Mouse (Mus musculus) thymus, postnatal 4 days (tissue): Measurements from ENCODE around the gene Rrp1.
A peak's percentile ranks its signal among the peaks of the same experiment; 100 is the strongest.
"Not testable (repeated sequence)": the region's sequence is repeated elsewhere in the genome, so short reads cannot be mapped to it uniquely, and the experiment has no call there.

ENCODE experiments used
- DNase-seq: peaks from one replicate; pipeline ENCODE4 v3.0.0; 2021

The Rrp1 gene

GRCm38 (mm10) chr10:78422614-78423013 lies 9.8 kb upstream of the Rrp1 start:
- DNase-seq: peak; percentile 44

GRCm38 (mm10) chr10:78420929-78421328 lies 8.1 kb upstream of the Rrp1 start:
- peak; percentile 43 for DNase-seq

DNA sequence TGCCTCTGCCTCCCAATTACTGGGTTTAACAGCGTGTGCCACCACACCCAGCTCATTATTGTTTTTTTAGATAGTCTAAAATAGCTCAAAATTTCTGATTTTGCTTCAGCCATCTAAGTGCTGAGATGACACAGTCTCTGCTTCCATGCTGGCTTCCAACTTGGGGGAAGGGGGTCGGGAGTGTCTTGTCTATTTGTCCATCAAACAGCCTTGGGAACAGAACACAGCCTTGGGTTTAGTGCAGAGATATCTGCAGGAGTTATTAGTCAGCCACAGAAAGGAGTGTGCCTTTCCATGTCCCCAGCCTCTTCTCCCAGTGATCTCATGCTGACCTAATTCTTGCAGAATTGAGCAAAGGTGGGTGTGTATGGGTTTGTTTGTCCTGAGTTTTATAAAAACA lies 5.9 kb upstream of the Rrp1 start:
- DNase-seq: no peak

DNA sequence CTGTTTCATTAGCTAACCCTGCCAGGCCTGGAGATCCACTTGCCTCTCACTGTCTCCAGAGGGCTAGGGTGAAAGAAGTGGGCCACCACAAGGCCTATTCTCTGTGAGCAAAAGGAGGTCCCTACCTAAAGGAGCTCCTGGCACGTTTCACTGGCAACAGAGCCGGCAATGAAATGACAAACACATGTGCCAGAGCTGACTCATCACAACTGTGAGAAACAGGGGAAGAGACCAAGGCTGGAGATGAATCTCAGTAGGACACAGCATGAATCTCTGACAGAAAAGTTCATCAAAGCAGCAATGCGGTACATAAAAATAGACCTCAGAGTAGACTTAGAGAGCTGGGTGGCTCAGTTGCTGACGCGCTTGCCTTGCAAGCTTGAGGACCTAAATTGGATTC lies 5.0 kb upstream of the Rrp1 start:
- DNase-seq: no peak

GRCm38 (mm10) chr10:78414936-78415335 lies 2.1 kb upstream of the Rrp1 start:
- DNase-seq: not testable (repeated sequence)

DNA sequence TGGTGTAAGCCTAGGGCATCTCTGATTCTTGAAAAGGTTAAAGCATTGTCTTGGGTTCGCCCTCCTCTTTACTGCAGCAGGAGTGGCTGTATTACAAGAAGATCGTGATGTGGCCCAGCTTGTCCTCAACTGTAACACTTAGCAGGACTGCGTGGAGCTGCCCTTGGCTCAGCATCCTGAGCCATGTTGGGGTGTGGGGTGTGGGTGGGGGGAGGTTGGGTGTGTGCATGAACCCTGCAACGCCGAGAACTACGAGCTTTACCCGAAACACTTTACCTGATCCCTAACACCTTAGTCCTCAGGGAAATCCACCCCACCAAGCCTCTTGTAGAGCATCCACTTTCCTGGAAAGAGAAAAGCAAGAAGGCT lies 293 bp upstream of the Rrp1 start:
- DNase-seq: no peak

DNA sequence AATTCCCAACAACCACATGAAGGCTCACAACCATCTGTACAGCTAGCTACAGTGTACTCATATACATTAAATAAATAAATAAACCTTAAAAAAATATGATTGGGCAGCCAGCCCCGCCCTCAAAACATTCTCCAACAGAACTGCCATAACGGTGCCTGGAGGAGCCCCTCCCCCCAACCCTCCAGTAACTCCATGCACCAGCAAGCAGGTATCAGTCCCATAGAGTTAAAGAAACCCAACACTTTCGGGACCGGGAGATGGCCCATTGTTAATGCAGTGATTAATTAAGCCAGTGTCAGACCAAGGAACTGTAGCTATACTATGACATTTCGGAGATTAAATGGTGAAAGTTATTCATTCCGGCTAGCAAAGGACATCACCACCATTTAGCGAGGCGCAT lies 992 bp downstream of the Rrp1 start:
- DNase-seq: no peak

DNA sequence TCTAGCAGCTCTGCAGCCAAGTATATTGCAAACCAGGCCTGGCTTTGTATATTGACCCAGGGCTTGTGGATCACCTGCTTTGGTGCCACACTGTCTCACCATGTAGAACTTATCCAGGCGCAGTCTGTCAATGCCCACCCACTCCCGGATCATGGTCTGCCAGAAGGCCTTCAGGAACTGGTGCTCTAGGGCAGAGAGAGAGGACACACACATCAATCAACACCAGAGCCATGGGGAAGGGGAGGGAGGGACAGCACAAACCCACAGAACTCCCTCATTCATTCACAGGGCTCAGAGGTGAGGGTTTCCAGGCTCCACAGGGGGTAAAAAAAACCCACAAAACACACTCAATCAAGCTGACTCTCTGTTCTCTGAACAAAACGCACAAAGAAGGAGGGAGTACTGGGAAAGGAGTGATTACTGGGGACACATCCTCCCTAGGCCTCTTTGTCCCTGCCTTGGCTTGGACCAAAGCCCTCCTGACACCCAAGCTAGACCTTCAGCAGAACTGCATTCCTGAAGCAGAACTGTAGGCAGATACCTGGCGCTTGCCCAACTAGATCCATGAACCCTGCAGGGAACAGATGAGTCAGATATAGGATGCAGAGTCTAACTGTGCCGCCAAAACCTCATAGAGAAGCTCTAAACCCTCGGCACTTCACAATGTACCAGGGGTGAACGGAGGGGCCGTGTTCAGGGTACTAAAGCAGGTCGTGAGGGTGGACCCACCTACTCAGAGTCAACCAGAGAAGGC lies 3.6 kb downstream of the Rrp1 start:
- no peak for DNase-seq

DNA sequence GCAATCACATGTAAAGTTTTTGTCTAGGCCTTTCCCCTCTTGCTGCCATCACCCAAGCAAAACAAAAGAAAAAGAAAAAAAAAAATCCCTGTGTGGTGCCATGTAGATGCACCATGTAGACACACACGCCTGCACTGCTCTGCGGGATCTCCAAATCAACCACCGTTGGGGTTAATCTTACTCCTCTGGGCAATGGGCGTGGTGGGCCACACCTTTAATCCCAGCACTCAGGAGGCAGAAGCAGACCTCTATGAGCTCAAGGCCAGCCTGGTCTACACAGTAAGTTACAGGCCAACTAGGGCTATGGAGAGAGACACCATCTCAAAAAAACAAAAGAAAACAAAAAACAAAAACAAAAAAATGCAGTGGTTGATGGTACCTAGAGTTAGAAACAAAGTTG lies 5.7 kb downstream of the Rrp1 start:
- DNase-seq: no peak

DNA sequence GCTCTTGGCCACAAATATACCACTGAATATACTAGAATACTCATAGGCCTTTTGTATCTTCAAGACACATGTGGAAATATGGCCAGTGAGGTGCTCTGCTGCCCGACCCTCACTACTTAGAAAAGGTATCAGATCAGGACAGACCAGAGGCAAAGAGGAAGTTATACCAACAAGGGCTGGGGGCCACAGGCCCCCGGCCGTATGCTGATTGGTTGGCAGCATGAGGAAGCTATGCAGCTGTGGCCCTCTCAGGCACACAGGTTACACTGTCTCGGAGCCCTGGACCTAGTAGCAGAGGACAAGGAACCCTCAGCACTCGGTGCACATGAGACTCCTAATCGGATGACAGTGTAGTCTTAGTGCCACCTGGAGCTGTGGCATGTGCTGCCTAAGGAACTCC lies 6.7 kb downstream of the Rrp1 start:
- DNase-seq: no peak

DNA sequence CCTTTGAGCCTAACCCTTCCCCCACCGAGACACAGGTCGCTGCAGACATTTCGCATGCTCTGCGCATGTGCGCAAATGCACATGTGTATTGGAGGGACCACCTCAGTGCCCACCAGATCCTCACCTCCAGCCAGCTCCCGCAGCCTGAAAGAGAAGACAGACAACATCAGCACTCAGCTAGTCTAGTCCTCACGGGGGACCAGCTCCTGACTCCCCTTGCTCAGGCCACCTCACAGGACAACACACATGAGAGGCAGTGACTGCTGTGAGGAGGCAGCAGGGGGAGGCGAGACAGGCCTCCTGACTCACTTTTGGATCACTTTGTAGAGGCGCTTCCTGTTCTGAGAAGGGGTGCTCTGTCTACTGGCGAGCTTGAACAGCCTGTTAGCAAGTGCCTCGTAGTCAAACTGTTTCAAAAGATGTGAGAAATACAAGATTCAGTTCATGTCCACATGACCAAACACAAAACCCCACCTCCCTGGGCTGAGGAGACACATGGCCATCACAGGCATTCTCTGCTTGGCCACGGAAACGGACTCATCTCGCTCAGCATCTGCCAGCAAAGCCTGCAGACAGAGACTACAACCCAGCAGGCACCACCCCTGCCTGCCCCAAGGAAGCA lies 10.4 kb downstream of the Rrp1 start:
- DNase-seq: no peak

DNA sequence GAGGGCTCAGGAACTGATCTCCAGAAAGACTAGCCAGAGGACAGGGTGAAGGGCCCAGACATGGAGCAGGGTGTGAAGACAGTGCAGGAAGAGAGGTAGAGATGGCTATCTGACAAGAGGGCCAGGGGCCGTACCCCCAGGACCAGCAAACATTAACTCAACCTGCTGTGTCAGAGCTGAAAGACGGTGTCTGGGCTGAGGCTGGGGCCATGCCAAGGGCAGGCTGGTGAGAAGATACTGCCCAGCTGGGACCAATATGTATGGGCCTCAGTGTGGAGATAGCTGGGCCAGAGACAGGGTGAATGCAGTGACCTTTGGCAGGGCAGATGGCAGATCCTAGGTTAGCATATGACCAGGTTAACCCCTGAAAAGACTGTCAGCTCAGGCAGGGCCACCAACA lies 11.7 kb downstream of the Rrp1 start:
- DNase-seq: no peak

- peak; percentile 68 for DNase-seq
These were observed 13.7 kb downstream of the Rrp1 start for GRCm38 (mm10) chr10:78399090-78399657.

DNA sequence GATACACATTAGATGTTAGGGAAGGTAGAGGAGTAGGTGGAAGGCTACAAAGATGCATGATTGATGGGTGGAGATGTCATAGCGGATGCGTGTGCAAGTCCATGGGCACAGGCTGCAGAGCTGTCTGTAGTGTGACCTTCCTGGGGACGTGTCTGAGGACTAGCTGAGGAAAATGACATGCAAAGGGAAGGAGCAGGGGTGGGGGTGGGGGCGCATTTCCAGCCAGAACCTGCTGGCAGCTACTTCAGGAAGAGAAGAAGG lies 16.3 kb downstream of the Rrp1 start:
- no peak for DNase-seq

DNA sequence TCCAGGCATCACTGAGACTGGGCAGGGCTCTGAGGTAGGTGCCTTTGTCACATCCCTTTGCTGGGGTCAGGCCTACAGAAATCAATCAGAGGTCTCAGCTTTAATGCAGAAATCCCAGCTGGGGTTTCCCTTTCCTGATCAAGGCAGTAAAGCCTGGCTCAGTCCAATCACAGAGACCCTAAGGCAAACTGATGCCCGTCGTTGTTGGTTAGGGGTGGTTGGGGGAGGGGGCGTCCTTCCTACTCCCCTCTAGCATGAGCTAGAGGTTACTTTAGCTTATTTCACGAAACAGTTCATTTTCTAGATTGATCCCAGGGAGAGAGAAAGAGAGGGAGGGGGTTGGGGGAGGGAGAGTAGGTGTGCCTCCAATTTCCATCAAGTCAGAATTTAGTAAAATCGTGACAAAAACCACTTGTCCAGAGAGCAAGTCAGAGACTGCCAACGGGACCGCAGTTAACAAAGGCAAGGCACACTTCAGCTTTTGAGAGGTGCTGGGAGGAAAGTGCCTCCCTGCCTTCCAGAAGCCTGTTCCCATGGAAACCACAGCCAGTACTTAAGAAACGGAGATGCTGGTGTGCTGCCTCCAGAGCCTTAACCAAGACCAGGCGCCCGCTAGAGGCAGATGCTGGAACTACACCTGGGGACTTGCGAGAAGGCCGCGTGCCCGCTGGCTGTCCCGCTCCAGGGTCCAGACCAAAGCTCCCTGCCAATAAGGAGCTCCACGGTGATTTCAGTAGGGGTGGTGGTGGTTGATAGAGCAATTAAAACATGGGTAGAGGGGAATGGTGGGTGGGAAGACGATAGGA lies 16.8 kb downstream of the Rrp1 start:
- peak; percentile 98 for DNase-seq

DNA sequence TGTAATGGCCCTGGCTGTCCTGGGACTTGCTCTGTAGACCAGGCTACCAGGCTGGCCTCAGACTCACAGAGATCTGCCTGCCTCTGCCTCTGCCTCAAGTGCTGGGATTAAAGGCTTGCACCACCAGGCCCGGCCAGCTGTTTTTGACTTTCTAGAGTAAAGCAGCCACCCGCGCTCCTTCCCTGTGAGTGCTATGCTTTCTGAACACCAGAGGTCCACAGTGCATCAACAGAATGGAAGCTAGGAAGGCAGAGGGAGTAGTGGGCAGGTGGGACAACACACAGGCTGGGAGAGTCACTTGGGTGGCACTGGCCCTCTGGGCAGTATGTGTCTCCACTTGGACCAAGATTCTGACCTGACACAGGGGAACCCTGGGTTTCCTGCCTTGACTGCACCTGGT lies 17.5 kb downstream of the Rrp1 start:
- no peak for DNase-seq

GRCm38 (mm10) chr10:78392072-78392471 lies 20.8 kb downstream of the Rrp1 start:
- peak; percentile 88 for DNase-seq

- no peak for DNase-seq
These were observed 21.8 kb downstream of the Rrp1 start for GRCm38 (mm10) chr10:78390982-78391470.

- DNase-seq: no peak
These were observed 24.4 kb downstream of the Rrp1 start for GRCm38 (mm10) chr10:78388216-78388980.

DNA sequence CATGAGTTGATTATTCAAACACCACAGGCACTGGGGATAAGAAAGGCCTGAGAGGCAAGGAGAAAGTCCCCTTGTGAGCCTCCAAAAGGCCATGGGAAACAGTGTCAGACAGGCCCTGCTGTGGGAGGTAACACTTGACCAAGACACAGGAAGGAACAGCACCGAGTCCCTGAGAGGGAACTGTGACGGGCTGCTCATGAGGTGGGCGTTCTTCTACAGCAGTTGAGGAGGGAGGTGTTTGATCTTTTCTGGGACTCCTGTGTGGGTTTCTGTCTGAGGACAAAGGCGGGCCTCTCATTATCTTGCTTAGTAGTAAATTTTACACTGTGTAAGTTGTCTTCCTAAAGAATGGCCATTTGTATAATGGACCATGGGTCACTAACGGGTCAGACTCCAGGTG lies 27.3 kb downstream of the Rrp1 start:
- DNase-seq: no peak

DNA sequence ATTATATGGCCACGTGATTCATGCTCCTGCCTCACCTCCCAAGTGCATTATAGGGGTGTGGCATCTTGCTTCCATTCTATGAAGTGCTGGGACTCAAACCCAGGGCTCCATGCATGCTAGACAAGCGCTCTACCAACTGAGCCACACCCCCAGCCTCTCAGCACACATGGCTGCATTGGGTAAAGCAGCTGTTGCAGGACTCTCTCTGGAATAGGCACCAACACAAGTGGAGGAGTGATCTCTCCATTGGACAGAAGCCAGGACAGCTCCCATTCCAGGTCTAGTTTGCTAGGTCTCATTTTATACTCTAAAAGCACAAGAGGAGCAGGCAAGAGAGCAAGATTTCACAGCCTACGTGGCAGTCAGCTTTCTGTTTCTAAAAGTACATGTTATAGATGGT lies 29.3 kb downstream of the Rrp1 start:
- no peak for DNase-seq

DNA sequence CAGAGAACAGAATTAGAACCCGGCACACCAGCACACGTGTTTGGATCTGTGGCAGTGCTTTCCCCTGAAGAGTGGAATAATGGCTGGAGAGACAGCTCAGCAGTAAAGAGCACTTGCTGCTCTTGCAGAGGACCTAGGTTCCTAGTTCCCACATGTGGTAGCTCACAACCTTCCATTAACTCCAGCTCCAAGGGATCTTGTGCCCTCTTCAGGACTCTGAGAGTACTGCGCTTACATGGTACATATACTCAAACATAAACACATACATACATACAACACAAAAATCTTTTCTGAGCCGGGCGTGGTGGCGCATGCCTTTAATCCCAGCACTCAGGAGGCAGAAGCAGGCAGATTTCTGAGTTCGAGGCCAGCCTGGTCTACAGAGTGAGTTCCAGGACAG lies 34.3 kb downstream of the Rrp1 start:
- DNase-seq: no peak
